Mouse (Mus musculus) MEL (cell line): ENCODE results near the gene Tnrc18. TPM values are rescaled to one million over a fixed set of nuclear protein-coding genes. Genes with fewer than 3 reads are reported as not detected.

Source experiments
- DNase-seq: peaks from one replicate; pipeline ENCODE4 v3.0.0; 2011; ENCODE audit warnings: low read depth, low spot score
- H3K27ac ChIP-seq: 2 replicates; pipeline ENCODE4 v1.5.1; 2012; ENCODE audit warnings: low read depth, mild to moderate bottlenecking, control low read depth, low read length, moderate library complexity; ENCODE audit not compliant: control insufficient read depth
- H3K27me3 ChIP-seq, 2 experiments: fragments of 150-350 bp in 1 of 2; sonication (generic) in 1 of 2; 2 replicates each; pipeline ENCODE4 v1.6.1; 2012; ENCODE audit warnings: low read length in 2 of 2, mild to moderate bottlenecking in 2 of 2, improper control_type of control experiment in 1 of 2, moderate library complexity in 1 of 2; ENCODE audit not compliant: insufficient read depth in 2 of 2, control insufficient read depth in 1 of 2
- H3K36me3 ChIP-seq, 2 experiments: 2 replicates each; pipeline ENCODE4 v1.6.1; 2012 to 2014; ENCODE audit warnings: low read length in 2 of 2, improper control_type of control experiment in 1 of 2, inconsistent platforms in 1 of 2, mild to moderate bottlenecking in 1 of 2; ENCODE audit not compliant: insufficient read depth in 2 of 2, control insufficient read depth in 1 of 2
- H3K4me1 ChIP-seq, 2 experiments: fragments of 150-350 bp in 1 of 2; sonication (generic) in 1 of 2; 2 replicates each; pipeline ENCODE4 v1.6.1; 2012; ENCODE audit warnings: low read length in 2 of 2, improper control_type of control experiment in 1 of 2, mild to moderate bottlenecking in 1 of 2; ENCODE audit not compliant: insufficient read depth in 2 of 2, control insufficient read depth in 1 of 2
- H3K4me3 ChIP-seq, 2 experiments: fragments of 150-350 bp in 1 of 2; sonication (generic) in 1 of 2; 2 replicates each; pipeline ENCODE4 v1.5.1; 2012; ENCODE audit warnings: low read depth in 2 of 2, low read length in 2 of 2, mild to moderate bottlenecking in 2 of 2, moderate library complexity in 2 of 2, control low read depth in 1 of 2, improper control_type of control experiment in 1 of 2; ENCODE audit not compliant: control insufficient read depth in 1 of 2, insufficient read depth in 1 of 2
- H3K79me2 ChIP-seq: 2 replicates; pipeline ENCODE4 v1.6.1; 2012; ENCODE audit warnings: mild to moderate bottlenecking, low read length, moderate library complexity; ENCODE audit not compliant: control insufficient read depth, poor library complexity, insufficient read depth
- H3K9ac ChIP-seq: 2 replicates; pipeline ENCODE4 v1.6.1; 2012; ENCODE audit warnings: low read depth, mild to moderate bottlenecking, control low read depth, low read length, moderate library complexity; ENCODE audit not compliant: control insufficient read depth, poor library complexity, severe bottlenecking
- H3K9me3 ChIP-seq: fragments of 150-350 bp; sonication (generic); replicated peaks from 2 replicates; pipeline ENCODE4 v1.6.1; 2012; ENCODE audit warnings: mild to moderate bottlenecking, low read length, improper control_type of control experiment, moderate library complexity; ENCODE audit not compliant: insufficient read depth
- CTCF ChIP-seq, 3 experiments: IDR thresholded peaks in 2 of 3; conservative IDR thresholded peaks in 1 of 3; 2 replicates each; pipeline ENCODE4 v1.5.1; 2011 to 2012; ENCODE audit warnings: low read length in 3 of 3, low read depth in 2 of 3, mild to moderate bottlenecking in 2 of 3, improper control_type of control experiment in 1 of 3, inconsistent platforms in 1 of 3, mixed read lengths in 1 of 3, moderate library complexity in 1 of 3; ENCODE audit not compliant: control insufficient read depth in 1 of 3, insufficient read depth in 1 of 3, poor library complexity in 1 of 3, severe bottlenecking in 1 of 3
- ELF1 ChIP-seq: IDR thresholded peaks from 2 replicates; pipeline ENCODE4 v1.6.1; 2014; ENCODE audit warnings: low read depth, mild to moderate bottlenecking, inconsistent platforms, low read length, improper control_type of control experiment, moderate library complexity
- EP300 ChIP-seq, 2 experiments: IDR thresholded peaks; 2 replicates each; pipeline ENCODE4 v1.6.1; 2011; ENCODE audit warnings: improper control_type of control experiment in 2 of 2, low read length in 2 of 2, low read depth in 1 of 2, mild to moderate bottlenecking in 1 of 2
- HCFC1 ChIP-seq: IDR thresholded peaks from 2 replicates; pipeline ENCODE4 v1.6.1; 2012; ENCODE audit warnings: low read depth, mild to moderate bottlenecking, inconsistent platforms, low read length, improper control_type of control experiment, moderate library complexity
- MEF2A ChIP-seq: IDR thresholded peaks from 2 replicates; pipeline ENCODE4 v1.6.1; 2014; ENCODE audit warnings: low read depth, mild to moderate bottlenecking, inconsistent platforms, low read length, improper control_type of control experiment; ENCODE audit not compliant: poor library complexity, insufficient replicate concordance, severe bottlenecking; ENCODE audit errors: extremely low read depth
- MYC ChIP-seq: IDR thresholded peaks from 2 replicates; pipeline ENCODE4 v1.6.1; 2011; ENCODE audit warnings: low read depth, mild to moderate bottlenecking, low read length, improper control_type of control experiment, moderate library complexity
- NRF1 ChIP-seq: IDR thresholded peaks from 2 replicates; pipeline ENCODE4 v1.6.1; 2014; ENCODE audit warnings: low read depth, mild to moderate bottlenecking, inconsistent platforms, low read length, improper control_type of control experiment, moderate library complexity; ENCODE audit not compliant: poor library complexity, insufficient read depth, severe bottlenecking
- POLR2AphosphoS2 ChIP-seq: IDR thresholded peaks from 2 replicates; pipeline ENCODE4 v1.6.1; 2011; ENCODE audit warnings: low read length, improper control_type of control experiment
- RCOR1 ChIP-seq: IDR thresholded peaks from 2 replicates; pipeline ENCODE4 v1.6.1; 2012; ENCODE audit warnings: low read depth, mild to moderate bottlenecking, inconsistent platforms, low read length, improper control_type of control experiment
- TAL1 ChIP-seq: IDR thresholded peaks from 2 replicates; pipeline ENCODE4 v1.6.1; 2012; ENCODE audit warnings: mild to moderate bottlenecking, inconsistent platforms, low read length, moderate library complexity, mixed read lengths
- TBP ChIP-seq: IDR thresholded peaks from 2 replicates; pipeline ENCODE4 v1.8.0; 2011; ENCODE audit warnings: low read depth, low read length, improper control_type of control experiment
- ZKSCAN1 ChIP-seq: IDR thresholded peaks from 2 replicates; pipeline ENCODE4 v1.6.1; 2012; ENCODE audit warnings: low read depth, mild to moderate bottlenecking, inconsistent platforms, low read length, improper control_type of control experiment, moderate library complexity
- polyA plus RNA-seq, 2 experiments: library from polyadenylated mRNA; stranded (reverse) in 1 of 2; unstranded in 1 of 2; fragments of >175 nt in 1 of 2; fragments of >200 nt in 1 of 2; gene quantifications; 2 replicates each; pipeline versions ENCODE4 v1.2.1 to v1.2.4; 2012; ENCODE audit warnings: low replicate concordance in 2 of 2, low read depth in 1 of 2; ENCODE audit not compliant: insufficient read length in 2 of 2, insufficient read depth in 1 of 2, missing spikeins in 1 of 2
- total RNA-seq: library from RNA; depleted of rRNA; stranded (reverse); fragments of 300-350 nt; gene quantifications from 2 replicates; pipeline ENCODE4 v1.2.3, GENCODE M21; 2012

The Tnrc18 gene
- total and polyA plus RNA-seq, 3 experiments = 0.31 to 3.4 TPM; not detected in 1

DNA sequence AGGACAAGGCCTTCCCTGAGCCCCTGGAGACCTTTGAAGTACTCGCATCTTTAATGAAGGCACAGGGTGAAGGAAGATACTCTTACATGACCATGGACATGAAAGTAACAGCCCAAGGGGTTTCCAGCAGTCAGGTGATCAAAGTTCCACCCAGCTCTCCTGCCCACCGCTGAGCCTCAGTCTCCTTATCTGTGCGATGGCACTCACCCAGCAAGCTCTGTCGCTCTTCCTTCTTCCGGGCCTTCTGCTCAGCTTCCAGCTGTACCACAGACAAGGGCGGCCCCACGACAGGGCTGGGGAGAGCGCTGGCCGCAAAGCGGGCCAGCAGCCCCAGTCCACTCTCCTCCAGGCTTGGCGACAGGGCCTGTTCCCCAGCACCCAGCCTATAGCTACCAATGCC, 67.3 kb downstream of the Tnrc18 start (continued):
- TF ChIP-seq CTCF (IDR thresholded peaks at IDR 0.05 in 2 of 3, conservative IDR thresholded peaks at IDR 0.05 in 1 of 3; ENCODE audit: control insufficient read depth in 1 of 3, insufficient read depth in 1 of 3, low read depth in 2 of 3, low read length in 3 of 3, poor library complexity in 1 of 3, severe bottlenecking in 1 of 3) = no peak
- TF ChIP-seq MYC = no peak

DNA sequence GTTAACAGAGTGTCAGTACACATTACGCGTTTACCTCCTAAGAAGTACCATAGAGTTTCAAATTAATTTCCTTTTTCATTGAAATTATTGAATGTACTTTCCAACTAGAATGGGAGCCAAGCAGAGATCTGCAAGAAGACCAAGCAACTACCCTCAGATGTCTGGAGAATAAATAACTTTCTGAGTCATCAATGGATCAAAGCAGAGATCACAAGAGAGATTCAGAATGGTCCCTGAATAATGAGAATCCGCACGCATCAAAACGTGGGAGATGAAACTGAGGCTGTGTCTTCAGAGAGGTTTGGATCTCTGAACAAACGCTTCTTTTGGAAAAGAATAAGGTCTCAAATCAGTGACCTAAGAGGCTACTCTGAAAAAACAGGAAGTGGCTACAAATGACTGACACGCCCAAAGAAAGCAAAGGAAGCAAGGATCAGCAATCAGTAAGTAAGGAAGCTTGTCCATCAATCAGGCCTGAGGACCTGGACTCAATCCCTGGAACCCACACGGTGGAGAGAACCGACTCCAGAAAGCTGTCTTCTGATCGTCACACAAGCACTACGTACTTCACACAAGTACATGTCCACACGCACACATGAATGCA, 70.3 kb downstream of the Tnrc18 start:
- Histone ChIP-seq H3K9me3 (no peaks in the 10 kb centered on the region), H3K4me3 (no peak overlapping the region), H3K36me3 (peaks cover 0 to 10% of the 10 kb centered on the region in 2 experiments; a peak in 2 of 4 replicates), H3K79me2 (no peaks in the 10 kb centered on the region), H3K27ac (no peak overlapping the region), H3K4me1 (peaks cover 4 to 17% of the 10 kb centered on the region in 2 experiments), H3K27me3 (no peaks in the 10 kb centered on the region), H3K9ac (no peak overlapping the region)
- peak; percentile 56 for DNase-seq
- no peak for TF ChIP-seq TAL1
- peak; percentile 77 for TF ChIP-seq RCOR1
- no peak for TF ChIP-seq ZKSCAN1
- TF ChIP-seq EP300 (IDR thresholded peaks at IDR 0.05; ENCODE audit: low read depth in 1 of 2, low read length in 2 of 2) = peak in 1 of 2 experiments; percentile 53; a peak in 1 of 4 replicates
- peak; percentile 47; the same call in 1 of the 2 replicates for TF ChIP-seq ELF1

DNA sequence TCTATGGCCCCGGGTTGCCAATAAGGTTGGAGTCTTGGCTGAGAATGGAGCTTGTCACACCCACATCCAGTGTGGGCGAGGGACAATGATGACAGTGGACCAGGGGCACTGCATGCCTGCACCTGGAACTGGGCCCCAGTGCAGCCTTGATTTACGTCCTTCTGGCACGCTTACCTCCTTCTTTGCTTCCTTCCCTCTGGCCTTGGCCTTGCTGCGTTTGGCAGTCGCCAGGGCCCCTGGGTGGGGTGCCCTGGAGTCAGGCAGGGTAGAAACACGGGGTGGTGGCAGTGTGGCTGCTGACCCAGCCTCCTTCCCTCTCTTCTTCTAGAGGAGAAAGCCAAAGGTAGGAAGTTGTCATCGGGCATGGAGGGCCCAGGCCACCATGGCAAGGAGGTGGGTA, 77.5 kb downstream of the Tnrc18 start:
- no peaks in the 10 kb centered on the region for H3K79me2 ChIP-seq
- no peak overlapping the region for H3K4me3 ChIP-seq
- no peaks in the 10 kb centered on the region for H3K9me3 ChIP-seq
- DNase-seq = no peak
- no peaks in the 10 kb centered on the region for H3K36me3 ChIP-seq
- no peak for TF ChIP-seq NRF1
- no peak for TF ChIP-seq POLR2AphosphoS2
- no peak for TF ChIP-seq MEF2A
- TF ChIP-seq HCFC1 = no peak
- no peak for TF ChIP-seq TBP
- H3K27ac ChIP-seq = no peak overlapping the region
- no peaks in the 10 kb centered on the region for H3K27me3 ChIP-seq
- H3K9ac ChIP-seq = no peak overlapping the region
- no peaks in the 10 kb centered on the region for H3K4me1 ChIP-seq
